Mouse (Mus musculus) left cerebral cortex, adult 18-20 months (tissue): ENCODE results near the gene Tas1r3. TPM values are rescaled to one million over a fixed set of nuclear protein-coding genes. Genes with fewer than 3 reads are reported as not detected.

Experiments used
- microRNA-seq, 2 experiments: library from miRNA; unstranded; fragments of <30 nt; microRNA quantifications; one replicate each; pipeline ENCODE4 v1.2.0; 2021
- total RNA-seq, 2 experiments: library from RNA; stranded (reverse); gene quantifications; 2 replicates each; pipeline ENCODE4 v1.2.3; 2021

Tas1r3 gene
- total RNA-seq, 2 experiments from 2014 or later = 0.23 TPM

Small RNAs within 50 kb of the gene (microRNA-seq; reads per million reads assigned to microRNA genes)
- gene Gm22991 = 0 reads per million in 2 experiments

Other genes with a start within 250 kb of the Tas1r3 start
- gene Cdk11b, start 238.5 kb downstream of the Tas1r3 start, total RNA-seq = 10 to 100 TPM; 47.1 to 49.4 TPM
- not detected for gene Gm10563, start 218.0 kb downstream of the Tas1r3 start, total RNA-seq
- 1 to 10 TPM; 2.4 to 4.6 TPM for gene Mmp23, start 210.0 kb downstream of the Tas1r3 start, total RNA-seq
- 100 to 1,000 TPM; 128 to 129 TPM for gene Mib2, start 194.2 kb downstream of the Tas1r3 start, total RNA-seq
- 10 to 100 TPM; 27.8 to 32.8 TPM for gene Fndc10, start 169.0 kb downstream of the Tas1r3 start, total RNA-seq
- gene Ssu72, start 158.6 kb downstream of the Tas1r3 start, total RNA-seq = 10 to 100 TPM; 90.6 to 97.4 TPM
- gene Tmem240, start 128.6 kb downstream of the Tas1r3 start, total RNA-seq = 10 to 100 TPM; 51.1 to 53.0 TPM
- gene Atad3a, start 102.3 kb downstream of the Tas1r3 start, total RNA-seq = 10 to 100 TPM; 48.3 to 55.6 TPM
- 10 to 100 TPM; 15.6 to 17.6 TPM for gene Vwa1, start 88.7 kb downstream of the Tas1r3 start, total RNA-seq
- gene Tmem88b, start 77.5 kb downstream of the Tas1r3 start, total RNA-seq = 10 to 100 TPM; 16.4 to 19.0 TPM
- gene Ankrd65, start 72.9 kb downstream of the Tas1r3 start, total RNA-seq = under 1 TPM in 1 of 2 experiments, not detected in 1; 0.44 TPM
- gene Mrpl20, start 60.5 kb downstream of the Tas1r3 start, total RNA-seq = 10 to 100 TPM; 84.9 to 89.4 TPM
- gene Ccnl2, start 50.9 kb downstream of the Tas1r3 start, total RNA-seq = 10 to 100 TPM; 60.1 to 65.5 TPM
- gene Aurkaip1, start 32.1 kb downstream of the Tas1r3 start, total RNA-seq = 100 to 1,000 TPM; 103 to 110 TPM
- gene Mxra8, start 23.7 kb downstream of the Tas1r3 start, total RNA-seq = 1 to 10 TPM; 6.2 to 7.3 TPM
- gene Dvl1, start 16.0 kb downstream of the Tas1r3 start, total RNA-seq = 10 to 100 TPM; 88.0 to 96.3 TPM
- 10 to 100 TPM; 23.1 to 33.8 TPM for gene Cptp, start 6.1 kb upstream of the Tas1r3 start, total RNA-seq
- gene Ints11, start 6.2 kb upstream of the Tas1r3 start, total RNA-seq = 10 to 100 TPM; 31.7 to 33.9 TPM
- gene Pusl1, start 28.4 kb upstream of the Tas1r3 start, total RNA-seq = 10 to 100 TPM; 54.9 to 58.6 TPM
- 100 to 1,000 TPM; 124 to 128 TPM for gene Acap3, start 28.5 kb upstream of the Tas1r3 start, total RNA-seq
- gene Ube2j2, start 80.5 kb upstream of the Tas1r3 start, total RNA-seq = 10 to 100 TPM; 67.6 to 70.3 TPM
- 10 to 100 TPM; 16.6 to 17.7 TPM for gene C1qtnf12, start 99.0 kb upstream of the Tas1r3 start, total RNA-seq
- gene B3galt6, start 129.3 kb upstream of the Tas1r3 start, total RNA-seq = 10 to 100 TPM in 1 of 2 experiments, 1 to 10 TPM in 1; 8.9 to 10.7 TPM
- gene Sdf4, start 129.5 kb upstream of the Tas1r3 start, total RNA-seq = 100 to 1,000 TPM; 213 to 215 TPM
- gene Tnfrsf4, start 150.5 kb upstream of the Tas1r3 start, total RNA-seq = 1 to 10 TPM in 1 of 2 experiments, under 1 TPM in 1; 0.95 to 2.3 TPM
- gene Tnfrsf18, start 162.8 kb upstream of the Tas1r3 start, total RNA-seq = not detected
- not detected for gene Ttll10, start 196.1 kb upstream of the Tas1r3 start, total RNA-seq
- gene 9430015G10Rik, start 246.6 kb upstream of the Tas1r3 start, total RNA-seq = 10 to 100 TPM; 29.4 to 30.7 TPM